Mouse (Mus musculus) forebrain, embryonic 16.5 days (tissue): Measurements from ENCODE around the gene Ophn1. TPM values are rescaled to one million over a fixed set of nuclear protein-coding genes. Genes with fewer than 3 reads are reported as not detected.

Experiments
- ATAC-seq: fragments of 200-750 bp; cut with Nextera tagmentation; 2 replicates; pipeline ENCODE4 v1.8.0; 2017; ENCODE audit warnings: mild to moderate bottlenecking, moderate library complexity
- H3K27ac ChIP-seq: fragments of 300-500 bp; sonication (generic); 2 replicates; pipeline ENCODE4 v1.5.1; 2014; ENCODE audit warnings: low read length, control low read depth
- H3K27me3 ChIP-seq: fragments of 300-500 bp; sonication (generic); replicated peaks from 2 replicates; pipeline ENCODE4 v1.6.1; 2014; ENCODE audit warnings: low read length; ENCODE audit not compliant: control insufficient read depth, insufficient read depth
- H3K36me3 ChIP-seq: fragments of 300-500 bp; sonication (generic); 2 replicates; pipeline ENCODE4 v1.6.1; 2014; ENCODE audit not compliant: control insufficient read depth, insufficient read depth
- H3K4me1 ChIP-seq: fragments of 300-500 bp; sonication (generic); replicated peaks from 2 replicates; pipeline ENCODE4 v1.6.1; 2014; ENCODE audit warnings: low read length; ENCODE audit not compliant: control insufficient read depth, insufficient read depth
- H3K4me2 ChIP-seq: fragments of 300-500 bp; sonication (generic); 2 replicates; pipeline ENCODE4 v1.6.1; 2014; ENCODE audit warnings: mild to moderate bottlenecking, low read length, control low read depth
- H3K4me3 ChIP-seq: fragments of 300-500 bp; sonication (generic); replicated peaks from 2 replicates; pipeline ENCODE4 v1.5.1; 2014; ENCODE audit warnings: mild to moderate bottlenecking, low read length, control low read depth
- H3K9ac ChIP-seq: fragments of 300-500 bp; sonication (generic); replicated peaks from 2 replicates; pipeline ENCODE4 v1.6.1; 2014; ENCODE audit warnings: low read depth, low read length, control low read depth
- H3K9me3 ChIP-seq: fragments of 300-500 bp; sonication (generic); 2 replicates; pipeline ENCODE4 v1.6.1; 2016; ENCODE audit warnings: low read length; ENCODE audit not compliant: control insufficient read depth
- WGBS: fragments of 180-500 bp; shearing (Covaris S2); extraction: QIAGEN DNeasy Blood & Tissue Kit; methylation state at CpG from one replicate; pipeline ENCODE4 v1.1.7; 2014; 5-methylcytosine and 5-hydroxymethylcytosine counted together
- polyA plus RNA-seq: library from polyadenylated mRNA; unstranded; fragments of >200 nt; fragmentation: Nextera tagmentation; extraction: Ambion mirVana; gene quantifications from 2 replicates; pipeline ENCODE4 v1.2.1, GENCODE M21; 2015

Ophn1 gene
- polyA plus RNA-seq, 1 experiment from 2014 or later, result 43.5 TPM

DNA sequence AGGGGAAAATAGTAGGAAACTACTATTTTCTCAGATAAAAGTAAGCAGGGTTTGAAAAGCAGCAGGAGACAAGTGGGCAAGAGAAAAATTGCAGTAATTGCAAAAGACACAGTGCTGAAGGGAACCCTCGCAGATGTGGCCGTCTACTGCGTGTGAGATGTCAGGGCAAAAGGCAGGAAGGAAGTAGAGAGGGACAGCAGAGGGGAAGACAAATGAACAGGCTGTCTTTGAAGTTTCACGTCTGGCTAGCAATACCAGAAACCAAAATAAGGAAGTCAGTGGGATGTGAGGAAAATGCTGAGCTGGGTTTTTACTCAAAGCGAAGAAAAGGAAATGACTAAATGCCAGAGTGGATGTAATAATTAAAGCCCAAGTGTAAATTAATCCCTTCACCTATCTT, 30.7 kb downstream of the Ophn1 start:
- no peak for ATAC-seq
- Histone ChIP-seq H3K9me3 (no peaks in the 10 kb centered on the region), H3K4me2 (no peak overlapping the region), H3K36me3 (no peaks in the 10 kb centered on the region), H3K4me1 (no peaks in the 10 kb centered on the region), H3K9ac (no peak overlapping the region), H3K27ac (no peak overlapping the region), H3K27me3 (no peaks in the 10 kb centered on the region), H3K4me3 (no peak overlapping the region)
- WGBS, result 71% methylated on average over 5 of the region's 5 CpGs

DNA sequence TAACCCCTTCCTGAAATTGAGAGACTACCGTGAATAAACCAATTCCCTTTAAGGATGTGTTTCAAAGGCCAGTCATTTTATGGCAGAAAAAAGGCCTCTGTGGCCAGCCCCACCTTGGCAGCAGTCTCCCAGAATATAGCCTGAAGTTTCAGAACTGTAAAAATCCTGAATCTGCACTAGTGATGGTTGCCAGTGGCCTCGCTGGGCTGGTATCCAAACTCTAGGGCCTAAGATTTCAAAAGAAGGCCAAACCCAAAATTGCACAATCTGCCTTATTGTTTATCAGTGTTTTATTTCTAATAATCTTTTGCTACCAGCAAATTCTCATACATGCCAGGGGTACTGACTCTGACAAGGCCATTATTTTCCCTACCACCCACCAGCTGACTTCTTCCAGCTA, 34.8 kb downstream of the Ophn1 start:
- Histone ChIP-seq H3K9ac (no peak overlapping the region), H3K9me3 (no peaks in the 10 kb centered on the region), H3K36me3 (no peaks in the 10 kb centered on the region), H3K27ac (no peak overlapping the region), H3K27me3 (no peaks in the 10 kb centered on the region), H3K4me1 (no peaks in the 10 kb centered on the region), H3K4me3 (no peak overlapping the region), H3K4me2 (no peak overlapping the region)
- ATAC-seq, result no peak
- WGBS, result 66% methylated on average over 2 of the region's 2 CpGs

DNA sequence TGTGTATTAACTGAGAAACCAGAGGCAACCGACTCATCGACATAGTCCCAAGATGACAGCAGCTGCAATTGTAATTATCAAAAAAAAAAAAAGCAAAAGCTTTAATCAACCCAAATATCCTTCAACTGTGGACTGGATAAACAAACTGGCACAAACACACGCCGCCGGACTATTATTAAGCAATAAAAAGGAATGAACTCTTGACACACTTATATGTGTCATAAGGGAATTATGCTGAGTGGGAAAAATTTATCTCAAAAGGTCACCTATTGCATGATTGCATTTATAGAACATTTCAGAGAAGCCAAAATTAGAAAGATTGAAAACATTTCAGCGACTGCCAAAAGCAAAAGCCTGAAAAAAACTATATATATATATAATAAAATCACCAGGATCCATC, 40.0 kb downstream of the Ophn1 start:
- Histone ChIP-seq H3K27ac (no peak overlapping the region), H3K9ac (no peak overlapping the region), H3K4me1 (no peaks in the 10 kb centered on the region), H3K4me2 (no peak overlapping the region), H3K27me3 (no peaks in the 10 kb centered on the region), H3K4me3 (no peak overlapping the region), H3K36me3 (no peaks in the 10 kb centered on the region), H3K9me3 (no peaks in the 10 kb centered on the region)
- no peak for ATAC-seq
- WGBS, result 80% methylated on average over 6 of the region's 6 CpGs

GRCm38 (mm10) chrX:98841606-98842005, 49.2 kb downstream of the Ophn1 start:
- Histone ChIP-seq H3K27ac (no peak overlapping the region), H3K4me3 (no peak overlapping the region), H3K36me3 (no peaks in the 10 kb centered on the region), H3K4me1 (no peaks in the 10 kb centered on the region), H3K27me3 (no peaks in the 10 kb centered on the region), H3K9me3 (no peaks in the 10 kb centered on the region), H3K9ac (no peak overlapping the region), H3K4me2 (no peak overlapping the region)
- no peak for ATAC-seq
- WGBS, result 79% methylated on average over 2 of the region's 2 CpGs

- Histone ChIP-seq H3K36me3 (no peaks in the 10 kb centered on the region), H3K4me2 (no peak overlapping the region), H3K27ac (no peak overlapping the region), H3K9ac (no peak overlapping the region), H3K27me3 (no peaks in the 10 kb centered on the region), H3K4me1 (no peaks in the 10 kb centered on the region), H3K4me3 (no peak overlapping the region), H3K9me3 (no peaks in the 10 kb centered on the region)
- WGBS, result 100% methylated on average over 1 of the region's 1 CpGs
- ATAC-seq, result no peak
Measured at GRCm38 (mm10) chrX:98835989-98836388, 54.8 kb downstream of the Ophn1 start.

GRCm38 (mm10) chrX:98803813-98804212, 87.0 kb downstream of the Ophn1 start:
- no peak overlapping the region for H3K4me3 ChIP-seq
- H3K9me3 ChIP-seq, result no peaks in the 10 kb centered on the region
- H3K27ac ChIP-seq, result no peak overlapping the region
- H3K9ac ChIP-seq, result no peak overlapping the region
- H3K4me2 ChIP-seq, result no peak overlapping the region
- no peaks in the 10 kb centered on the region for H3K27me3 ChIP-seq
- no peak for ATAC-seq
- no peaks in the 10 kb centered on the region for H3K4me1 ChIP-seq
- H3K36me3 ChIP-seq, result no peaks in the 10 kb centered on the region

DNA sequence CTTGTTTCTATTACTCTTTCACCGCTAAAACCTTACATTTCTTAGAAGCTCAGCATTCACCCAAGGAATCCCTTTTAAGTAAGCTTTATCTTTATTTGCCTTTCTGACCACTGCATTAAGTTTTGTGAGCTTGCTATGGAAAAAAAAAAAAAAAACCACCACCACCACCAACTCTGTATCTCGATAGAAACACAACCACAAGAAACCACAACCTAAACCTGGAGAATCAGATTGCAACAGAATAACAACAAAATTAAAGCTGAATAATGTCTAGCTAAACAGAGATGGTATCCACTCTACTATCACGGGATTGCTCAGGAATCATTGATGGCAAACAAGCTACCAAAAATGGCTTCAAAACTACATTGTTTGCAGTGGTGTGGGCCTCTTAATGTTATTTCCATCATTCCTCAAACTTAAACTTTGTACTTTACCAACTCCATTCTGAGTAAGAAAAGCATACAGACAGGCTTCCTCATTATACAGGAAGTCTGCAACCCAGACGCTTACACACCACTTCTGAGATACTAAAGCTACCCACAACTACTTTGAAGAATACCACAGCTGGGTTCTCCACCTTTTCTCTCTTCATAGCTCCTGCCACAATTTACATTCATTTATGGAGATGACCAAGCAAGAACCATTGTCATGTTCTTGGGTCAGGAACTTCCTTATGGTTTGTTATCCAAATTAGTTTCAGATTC, 116.4 kb downstream of the Ophn1 start:
- ATAC-seq, result no peak
- no peaks in the 10 kb centered on the region for H3K27me3 ChIP-seq
- H3K4me2 ChIP-seq, result no peak overlapping the region
- no peaks in the 10 kb centered on the region for H3K4me1 ChIP-seq
- H3K9ac ChIP-seq, result no peak overlapping the region
- H3K36me3 ChIP-seq, result no peaks in the 10 kb centered on the region
- no peaks in the 10 kb centered on the region for H3K9me3 ChIP-seq
- no peak overlapping the region for H3K27ac ChIP-seq
- no peak overlapping the region for H3K4me3 ChIP-seq
- WGBS, result 88% methylated on average over 4 of the region's 4 CpGs

GRCm38 (mm10) chrX:98755089-98755488, 135.7 kb downstream of the Ophn1 start:
- 54% methylated on average over 2 of the region's 2 CpGs for WGBS
- H3K4me2 ChIP-seq, result no peak overlapping the region
- ATAC-seq, result peak; percentile 55; the same call in 1 of the 2 replicates
- H3K4me1 ChIP-seq, result no peaks in the 10 kb centered on the region
- H3K4me3 ChIP-seq, result no peak overlapping the region
- no peak overlapping the region for H3K27ac ChIP-seq
- H3K9ac ChIP-seq, result no peak overlapping the region
- no peaks in the 10 kb centered on the region for H3K36me3 ChIP-seq
- H3K9me3 ChIP-seq, result no peaks in the 10 kb centered on the region
- H3K27me3 ChIP-seq, result no peaks in the 10 kb centered on the region

DNA sequence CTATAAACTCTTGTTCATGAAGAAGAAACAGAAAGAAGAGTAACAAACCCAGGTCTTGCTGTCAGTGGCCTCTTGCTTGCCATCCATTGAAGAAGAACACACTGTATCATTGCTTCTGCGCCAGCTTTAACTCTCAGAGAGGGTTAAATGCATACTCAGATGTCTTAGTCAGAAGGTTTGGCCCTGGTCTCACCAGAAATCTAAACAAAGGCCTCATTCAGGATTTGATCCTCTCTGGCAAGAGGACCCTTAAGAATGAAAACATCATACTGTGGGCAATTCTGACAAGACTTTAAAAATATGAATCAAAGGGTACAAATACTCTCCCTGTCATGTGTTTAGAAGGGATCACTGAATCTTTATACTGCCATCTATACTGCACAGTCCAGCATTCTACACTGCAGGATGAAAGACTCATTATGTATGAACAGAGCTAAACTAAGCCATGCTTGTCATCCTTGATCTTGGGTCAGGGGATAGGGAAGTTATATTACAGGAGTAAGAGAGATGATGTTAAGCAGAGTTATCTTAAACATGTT, 139.5 kb downstream of the Ophn1 start:
- no peak overlapping the region for H3K4me3 ChIP-seq
- 86% methylated on average over 1 of the region's 1 CpGs for WGBS

GRCm38 (mm10) chrX:98736758-98737157, 154.1 kb downstream of the Ophn1 start:
- no peak overlapping the region for H3K27ac ChIP-seq
- no peak overlapping the region for H3K4me3 ChIP-seq
- no peak for ATAC-seq
- no peaks in the 10 kb centered on the region for H3K36me3 ChIP-seq
- no peak overlapping the region for H3K9ac ChIP-seq
- 79% methylated on average over 5 of the region's 5 CpGs for WGBS
- H3K9me3 ChIP-seq, result no peaks in the 10 kb centered on the region
- no peaks in the 10 kb centered on the region for H3K4me1 ChIP-seq
- no peak overlapping the region for H3K4me2 ChIP-seq
- no peaks in the 10 kb centered on the region for H3K27me3 ChIP-seq

More for the DNA sequence above, 139.5 kb downstream of the Ophn1 start:
- ATAC-seq, result no peak
- H3K9me3 ChIP-seq, result no peaks in the 10 kb centered on the region
- no peaks in the 10 kb centered on the region for H3K27me3 ChIP-seq
- H3K36me3 ChIP-seq, result no peaks in the 10 kb centered on the region
- no peak overlapping the region for H3K4me2 ChIP-seq
- H3K27ac ChIP-seq, result no peak overlapping the region
- H3K9ac ChIP-seq, result no peak overlapping the region
- H3K4me1 ChIP-seq, result no peaks in the 10 kb centered on the region
